Mouse (Mus musculus) brain, embryonic 14.5 days (tissue): ENCODE data around the gene Ubald2.

ENCODE experiments used
- CTCF ChIP-seq: fragments of 200-500 bp; IDR thresholded peaks from 2 replicates; pipeline ENCODE4 v1.5.1; 2012; ENCODE audit warnings: inconsistent platforms, mild to moderate bottlenecking, moderate library complexity, borderline replicate concordance; ENCODE audit not compliant: insufficient read depth, insufficient read length; ENCODE audit errors: extremely low read depth
- POLR2A ChIP-seq: fragments of 200-500 bp; IDR thresholded peaks from 2 replicates; pipeline ENCODE4 v1.6.1; 2012; ENCODE audit warnings: mild to moderate bottlenecking, inconsistent platforms, borderline replicate concordance; ENCODE audit not compliant: poor library complexity, insufficient read depth, insufficient read length, severe bottlenecking; ENCODE audit errors: extremely low read depth

DNA sequence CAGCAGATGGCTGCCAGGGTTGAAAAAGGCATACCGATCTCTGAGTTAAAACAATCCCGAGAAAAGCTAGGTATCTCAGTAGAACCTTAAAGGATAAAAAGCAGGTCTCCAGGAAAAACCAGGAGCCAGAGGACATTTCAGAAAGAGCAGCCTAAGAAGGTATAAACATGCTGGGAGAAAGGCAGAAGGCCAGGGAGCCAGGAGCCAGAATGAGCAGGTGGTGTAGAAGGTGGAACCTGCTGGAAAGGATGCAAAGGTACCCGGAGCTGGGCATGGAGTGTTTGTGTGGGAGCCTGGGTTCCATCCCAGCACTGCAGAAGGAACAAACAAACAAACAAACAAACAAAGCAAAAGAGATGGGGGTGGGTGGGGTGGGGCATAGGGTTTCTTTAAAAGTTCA, 15.4 kb downstream of the Ubald2 start:
- TF ChIP-seq POLR2A = no peak
- no peak for TF ChIP-seq CTCF
